Mouse (Mus musculus) CH12.LX (cell line): Measurements from ENCODE around the gene Acp7. TPM values are rescaled to one million over a fixed set of nuclear protein-coding genes. Genes with fewer than 3 reads are reported as not detected.

Source experiments
- DNase-seq: peaks from one replicate; pipeline ENCODE4 v3.0.0-alpha.2; 2013; ENCODE audit errors: extremely low read depth
- H3K27ac ChIP-seq: 2 replicates; pipeline ENCODE4 v1.5.1; 2012; ENCODE audit warnings: low read depth, mild to moderate bottlenecking, control low read depth, moderate library complexity; ENCODE audit not compliant: insufficient read depth
- H3K27me3 ChIP-seq: replicated peaks from 2 replicates; pipeline ENCODE3; 2012; ENCODE audit warnings: inconsistent platforms
- H3K36me3 ChIP-seq, 2 experiments: replicated peaks in 1 of 2; 2 replicates each; pipeline versions ENCODE3 to v1.6.1; 2012; ENCODE audit warnings: inconsistent platforms in 1 of 2, low read length in 1 of 2, mild to moderate bottlenecking in 1 of 2, mixed read lengths in 1 of 2, moderate library complexity in 1 of 2; ENCODE audit not compliant: control insufficient read depth in 1 of 2, insufficient read depth in 1 of 2
- H3K4me1 ChIP-seq, 2 experiments: 2 replicates each; pipeline ENCODE4 v1.6.1; 2012; ENCODE audit warnings: inconsistent platforms in 1 of 2, moderate library complexity in 1 of 2; ENCODE audit not compliant: insufficient read depth in 2 of 2, control insufficient read depth in 1 of 2
- H3K4me2 ChIP-seq: 2 replicates; pipeline ENCODE4 v1.6.1; 2012; ENCODE audit warnings: low read depth, mild to moderate bottlenecking, control low read depth; ENCODE audit not compliant: poor library complexity, insufficient read depth, severe bottlenecking
- H3K4me3 ChIP-seq, 3 experiments: fragments of 150-350 bp in 1 of 3; sonication (generic) in 1 of 3; replicated peaks in 1 of 3; 2 replicates each; pipeline versions ENCODE3 to v1.5.1; 2011 to 2012; ENCODE audit warnings: low read depth in 2 of 3, low read length in 2 of 3, mild to moderate bottlenecking in 2 of 3, moderate library complexity in 2 of 3, control low read depth in 1 of 3, improper control_type of control experiment in 1 of 3, inconsistent platforms in 1 of 3, mixed read lengths in 1 of 3; ENCODE audit not compliant: poor library complexity in 1 of 3
- H3K79me2 ChIP-seq: replicated peaks from 2 replicates; pipeline ENCODE4 v1.6.1; 2012; ENCODE audit warnings: mild to moderate bottlenecking, moderate library complexity; ENCODE audit not compliant: control insufficient read depth, poor library complexity, insufficient read depth, severe bottlenecking; ENCODE audit errors: extremely low read depth
- H3K9ac ChIP-seq: 2 replicates; pipeline ENCODE4 v1.6.1; 2012; ENCODE audit warnings: low read depth, mild to moderate bottlenecking, control low read depth, moderate library complexity; ENCODE audit not compliant: insufficient read depth
- H3K9me3 ChIP-seq: replicated peaks from 2 replicates; pipeline ENCODE3; 2012; ENCODE audit warnings: low read length, inconsistent platforms, mixed read lengths
- BHLHE40 ChIP-seq: IDR thresholded peaks from 2 replicates; pipeline ENCODE4 v1.6.1; 2011; ENCODE audit warnings: mild to moderate bottlenecking, low read depth, low read length, improper control_type of control experiment
- CHD2 ChIP-seq: IDR thresholded peaks from 2 replicates; pipeline ENCODE4 v1.6.1; 2011; ENCODE audit warnings: low read length, improper control_type of control experiment
- CTCF ChIP-seq, 2 experiments: IDR thresholded peaks in 1 of 2; conservative IDR thresholded peaks in 1 of 2; 2 replicates each; pipeline ENCODE4 v1.5.1; 2011 to 2012; ENCODE audit warnings: low read depth in 2 of 2, low read length in 2 of 2, improper control_type of control experiment in 1 of 2, inconsistent platforms in 1 of 2, mild to moderate bottlenecking in 1 of 2, moderate library complexity in 1 of 2
- E2F4 ChIP-seq: IDR thresholded peaks from 2 replicates; pipeline ENCODE4 v1.6.1; 2011; ENCODE audit warnings: low read depth, low read length, improper control_type of control experiment; ENCODE audit not compliant: insufficient replicate concordance
- ELF1 ChIP-seq: IDR thresholded peaks from 2 replicates; pipeline ENCODE4 v1.6.1; 2014; ENCODE audit warnings: low read depth, mild to moderate bottlenecking, inconsistent platforms, low read length, improper control_type of control experiment
- EP300 ChIP-seq: IDR thresholded peaks from 2 replicates; pipeline ENCODE4 v1.6.1; 2011; ENCODE audit warnings: low read length, improper control_type of control experiment
- ETS1 ChIP-seq: conservative IDR thresholded peaks from 2 replicates; pipeline ENCODE4 v1.6.1; 2012; ENCODE audit warnings: low read depth, mild to moderate bottlenecking, inconsistent platforms, low read length, improper control_type of control experiment, moderate library complexity
- GABPA ChIP-seq: IDR thresholded peaks from 2 replicates; pipeline ENCODE4 v1.6.1; 2012; ENCODE audit warnings: low read depth, low read length, improper control_type of control experiment, inconsistent platforms; ENCODE audit not compliant: insufficient replicate concordance
- HCFC1 ChIP-seq: IDR thresholded peaks from 2 replicates; pipeline ENCODE4 v1.6.1; 2012; ENCODE audit warnings: low read depth, mild to moderate bottlenecking, inconsistent platforms, low read length, improper control_type of control experiment
- IRF4 ChIP-seq: IDR thresholded peaks from 2 replicates; pipeline ENCODE4 v1.6.1; 2014; ENCODE audit warnings: low read depth, mild to moderate bottlenecking, inconsistent platforms, low read length, improper control_type of control experiment
- JUN ChIP-seq: IDR thresholded peaks from 2 replicates; pipeline ENCODE4 v1.6.1; 2011; ENCODE audit warnings: low read depth, mild to moderate bottlenecking, low read length, improper control_type of control experiment, moderate library complexity; ENCODE audit not compliant: insufficient read depth
- KAT2A ChIP-seq: IDR thresholded peaks from 2 replicates; pipeline ENCODE4 v1.6.1; 2012; ENCODE audit warnings: low read length, improper control_type of control experiment, inconsistent platforms; ENCODE audit not compliant: insufficient replicate concordance
- MAFK ChIP-seq: IDR thresholded peaks from 2 replicates; pipeline ENCODE4 v1.6.1; 2011; ENCODE audit warnings: low read length, improper control_type of control experiment; ENCODE audit not compliant: insufficient replicate concordance
- MAX ChIP-seq: IDR thresholded peaks from 2 replicates; pipeline ENCODE4 v1.6.1; 2011; ENCODE audit warnings: low read length, improper control_type of control experiment
- MAZ ChIP-seq: IDR thresholded peaks from 2 replicates; pipeline ENCODE4 v1.6.1; 2012; ENCODE audit warnings: low read depth, mild to moderate bottlenecking, inconsistent platforms, low read length, improper control_type of control experiment, moderate library complexity
- MEF2A ChIP-seq: IDR thresholded peaks from 2 replicates; pipeline ENCODE4 v1.6.1; 2014; ENCODE audit warnings: low read depth, mild to moderate bottlenecking, inconsistent platforms, low read length, improper control_type of control experiment, borderline replicate concordance
- MXI1 ChIP-seq: IDR thresholded peaks from 2 replicates; pipeline ENCODE4 v1.6.1; 2011; ENCODE audit warnings: mild to moderate bottlenecking, low read depth, low read length, improper control_type of control experiment
- MYC ChIP-seq: IDR thresholded peaks from 2 replicates; pipeline ENCODE4 v1.6.1; 2011; ENCODE audit warnings: low read depth, mild to moderate bottlenecking, improper control_type of control experiment, low read length
- NELFE ChIP-seq: IDR thresholded peaks from 2 replicates; pipeline ENCODE4 v1.6.1; 2011; ENCODE audit warnings: low read depth, low read length, improper control_type of control experiment
- NRF1 ChIP-seq: IDR thresholded peaks from 2 replicates; pipeline ENCODE4 v1.6.1; 2014; ENCODE audit warnings: low read depth, mild to moderate bottlenecking, inconsistent platforms, low read length, improper control_type of control experiment, moderate library complexity
- PAX5 ChIP-seq: IDR thresholded peaks from 2 replicates; pipeline ENCODE4 v1.6.1; 2012; ENCODE audit warnings: low read length, inconsistent platforms, mixed read lengths
- POLR2A ChIP-seq: IDR thresholded peaks from 2 replicates; pipeline ENCODE4 v1.6.1; 2011; ENCODE audit warnings: low read depth, mild to moderate bottlenecking, improper control_type of control experiment, low read length
- POLR2AphosphoS2 ChIP-seq: IDR thresholded peaks from 2 replicates; pipeline ENCODE4 v1.6.1; 2011; ENCODE audit warnings: low read depth, low read length, improper control_type of control experiment
- RAD21 ChIP-seq: IDR thresholded peaks from 2 replicates; pipeline ENCODE4 v1.6.1; 2011; ENCODE audit warnings: low read depth, mild to moderate bottlenecking, low read length, improper control_type of control experiment, moderate library complexity
- RCOR1 ChIP-seq: conservative IDR thresholded peaks from 2 replicates; pipeline ENCODE4 v1.6.1; 2012; ENCODE audit warnings: low read depth, mild to moderate bottlenecking, inconsistent platforms, low read length, improper control_type of control experiment
- SIN3A ChIP-seq: IDR thresholded peaks from 2 replicates; pipeline ENCODE4 v1.6.1; 2012; ENCODE audit warnings: low read length, improper control_type of control experiment, inconsistent platforms
- SMC3 ChIP-seq: IDR thresholded peaks from 2 replicates; pipeline ENCODE4 v1.6.1; 2011; ENCODE audit warnings: low read depth, low read length, improper control_type of control experiment
- TBP ChIP-seq: conservative IDR thresholded peaks from 2 replicates; pipeline ENCODE4 v1.6.1; 2011; ENCODE audit warnings: low read depth, low read length, improper control_type of control experiment
- TCF12 ChIP-seq: IDR thresholded peaks from 2 replicates; pipeline ENCODE4 v1.6.1; 2014; ENCODE audit warnings: low read depth, mild to moderate bottlenecking, inconsistent platforms, low read length, improper control_type of control experiment
- UBTF ChIP-seq: IDR thresholded peaks from 2 replicates; pipeline ENCODE4 v1.6.1; 2012; ENCODE audit warnings: low read depth, mild to moderate bottlenecking, inconsistent platforms, low read length, improper control_type of control experiment, moderate library complexity
- USF1 ChIP-seq: IDR thresholded peaks from 2 replicates; pipeline ENCODE4 v1.6.1; 2014; ENCODE audit warnings: low read depth, mild to moderate bottlenecking, inconsistent platforms, low read length, improper control_type of control experiment
- USF2 ChIP-seq: conservative IDR thresholded peaks from 2 replicates; pipeline ENCODE4 v1.6.1; 2011; ENCODE audit warnings: low read depth, low read length, improper control_type of control experiment
- ZKSCAN1 ChIP-seq: IDR thresholded peaks from 2 replicates; pipeline ENCODE4 v1.6.1; 2012; ENCODE audit warnings: low read depth, inconsistent platforms, low read length, improper control_type of control experiment, borderline replicate concordance
- ZMIZ1 ChIP-seq: IDR thresholded peaks from 2 replicates; pipeline ENCODE4 v1.6.1; 2012; ENCODE audit warnings: low read depth, mild to moderate bottlenecking, inconsistent platforms, low read length, improper control_type of control experiment
- dilution Hi-C: fragments of 300-500 bp; cut with MboI; formaldehyde crosslinking; loops from 2 replicates; pipeline ENCODE4 v1.14.3; 2020; ENCODE audit warnings: low sequenced_read_pairs; ENCODE audit not compliant: extremely low pct_unique_long_range_greater_than_20kb, extremely low pct_ligation_motif_present
- in situ Hi-C: fragments of 300-500 bp; cut with MboI; formaldehyde crosslinking; loops from 3 replicates; pipeline ENCODE4 v1.14.3; 2019; ENCODE audit warnings: low sequenced_read_pairs, low pct_ligation_motif_present, low pct_unique_long_range_greater_than_20kb, mixed read lengths
- polyA plus RNA-seq: library from polyadenylated mRNA; unstranded; fragments of >175 nt; gene quantifications from 2 replicates; pipeline ENCODE4 v1.2.1, GENCODE M21; 2012; ENCODE audit warnings: low read depth; ENCODE audit not compliant: insufficient read length
- total RNA-seq, 2 experiments: library from RNA; depleted of rRNA; stranded (reverse); fragments of 300-350 nt in 1 of 2; fragments of >200 nt in 1 of 2; gene quantifications; 2 replicates each; pipeline ENCODE4 v1.2.3; 2012 to 2014

Gene Acp7
- total and polyA plus RNA-seq, 3 experiments, result not detected

- Histone ChIP-seq H3K79me2 (peaks cover 19% of the 10 kb centered on the region), H3K4me1 (peaks cover 28 to 57% of the 10 kb centered on the region in 2 experiments), H3K36me3 (peaks cover 4 to 12% of the 10 kb centered on the region in 2 experiments), H3K4me3 (no peak overlapping the region), H3K9me3 (no peaks in the 10 kb centered on the region), H3K9ac (no peak overlapping the region), H3K27me3 (no peaks in the 10 kb centered on the region), H3K4me2 (peak overlapping the region; percentile 95), H3K27ac (no peak overlapping the region)
- TF ChIP-seq BHLHE40 (peak; percentile 49; the same call in 1 of the 2 replicates), UBTF (no peak), ELF1 (peak; percentile 11; the same call in 1 of the 2 replicates), USF1 (no peak), PAX5 (no peak), KAT2A (0 out of 2 replicates have a peak, but pooled peaks have one; percentile 64), E2F4 (no peak), RAD21 (no peak), EP300 (peak; percentile 78), NELFE (no peak), MXI1 (peak; percentile 48; the same call in 1 of the 2 replicates), TBP (peak; percentile 37; the same call in 1 of the 2 replicates), HCFC1 (no peak), MEF2A (peak; percentile 60; the same call in 1 of the 2 replicates), GABPA (no peak), SIN3A (peak; percentile 83; the same call in 1 of the 2 replicates), JUN (no peak), MAFK (peak; percentile 45; the same call in 1 of the 2 replicates), MAX (peak; percentile 27; the same call in 1 of the 2 replicates), SMC3 (peak; percentile 3; the same call in 1 of the 2 replicates), IRF4 (peak; percentile 73), USF2 (no peak), POLR2AphosphoS2 (no peak), MAZ (0 out of 2 replicates have a peak, but pooled peaks have one; percentile 39), MYC (no peak), RCOR1 (peak; percentile 88), CHD2 (peak; percentile 68), ETS1 (peak; percentile 85), CTCF (conservative IDR thresholded peaks at IDR 0.05 in 1 of 2, IDR thresholded peaks at IDR 0.05 in 1 of 2; ENCODE audit: low read depth in 2 of 2, low read length in 2 of 2) (no peak), ZMIZ1 (no peak), ZKSCAN1 (no peak), NRF1 (no peak), POLR2A (no peak), TCF12 (peak; percentile 63)
- in situ Hi-C loops, result no loop called here
- DNase-seq, result peak; percentile 50
- dilution Hi-C loops, result no loop called here
Measured at GRCm38 (mm10) chr7:28598951-28599350, 32.2 kb downstream of the Acp7 start.
